Mouse (Mus musculus) bone marrow macrophage, adult 2 months (primary cell): Measurements from ENCODE around the gene Hoxd8.

Experiments
- CTCF ChIP-seq: IDR thresholded peaks from 2 replicates; pipeline ENCODE4 v1.5.1; 2012; ENCODE audit warnings: low read depth, mild to moderate bottlenecking, low read length, moderate library complexity
- POLR2A ChIP-seq: IDR thresholded peaks from 2 replicates; pipeline ENCODE4 v1.6.1; 2012; ENCODE audit warnings: mild to moderate bottlenecking, low read depth, low read length, borderline replicate concordance

DNA sequence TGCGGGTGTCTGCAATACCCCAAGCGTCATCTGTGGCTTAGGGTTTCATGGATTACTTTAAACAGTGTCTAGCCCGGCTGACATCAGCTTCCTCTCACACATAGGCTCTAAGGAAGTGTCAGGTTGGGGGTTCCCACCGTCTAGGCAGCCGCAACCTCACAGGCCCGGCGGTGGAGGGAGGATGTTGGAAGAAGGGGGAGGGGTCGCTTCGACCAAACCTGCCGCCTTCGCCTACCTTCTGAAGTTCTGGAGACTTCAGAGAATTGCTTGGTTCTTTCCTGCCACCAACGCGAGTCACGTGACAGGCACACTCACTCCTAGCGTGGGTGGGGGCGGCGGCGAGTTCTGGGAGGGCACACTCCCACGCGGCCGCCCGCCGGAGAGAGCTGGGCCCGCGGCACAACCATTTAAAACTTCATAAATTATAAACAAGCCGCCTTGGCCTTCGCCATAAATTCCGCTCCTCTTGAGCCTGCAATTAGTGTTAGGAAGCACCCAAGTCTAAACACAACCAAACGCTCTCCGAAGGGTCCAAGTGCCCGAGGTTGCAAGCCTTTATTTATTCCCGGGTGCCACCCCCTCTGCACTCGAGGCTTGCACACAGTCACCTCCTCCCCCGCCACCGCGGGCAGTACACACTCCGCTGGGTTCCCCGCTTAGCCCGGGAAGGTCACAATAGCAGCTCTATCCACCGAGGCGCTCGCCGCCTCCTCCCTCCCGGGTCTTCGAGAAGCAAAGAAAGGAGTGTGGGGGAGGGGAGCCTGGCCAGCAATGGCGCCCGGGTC, 45.1 kb downstream of the Hoxd8 start:
- TF ChIP-seq CTCF (no peak), POLR2A (no peak)
